Mouse (Mus musculus) right cerebral cortex, adult 2 months (tissue): ENCODE data around the gene Abcc8.
"Not testable (repeated sequence)": the region's sequence is repeated elsewhere in the genome, so short reads cannot be mapped to it uniquely, and the experiment has no call there.

Source experiments
- DNase-seq, 2 experiments: peaks; one replicate each; pipeline ENCODE4 v3.0.0; 2021 to 2022; ENCODE audit warnings: low spot score in 2 of 2

The Abcc8 gene

GRCm38 (mm10) chr7:46179431-46180275 is at the start of gene Abcc8:
Gene Abcc8, minus strand, starts transcription at chr7:46180033.
- peak; percentile 50 to 54 for DNase-seq

DNA sequence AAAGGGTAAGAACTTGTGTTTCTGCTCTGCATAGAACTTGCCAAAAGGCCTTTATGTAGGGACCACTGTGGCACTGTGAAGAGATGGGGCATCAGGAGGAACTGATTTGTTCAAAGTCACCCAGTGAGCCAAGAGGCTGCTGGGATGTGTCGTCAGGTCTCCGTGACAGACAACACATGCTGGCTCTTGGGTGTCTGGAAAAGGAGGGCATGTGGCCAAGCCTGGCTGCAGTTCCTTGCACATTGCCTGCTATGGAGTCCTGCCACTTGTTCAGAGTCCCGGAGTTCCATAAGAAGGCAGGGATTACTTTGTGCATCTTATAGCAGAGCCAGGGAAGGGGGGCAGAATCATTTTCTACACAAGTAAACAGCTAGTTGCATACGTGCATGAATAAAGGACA is 47.1 kb upstream of the Abcc8 start:
- no peak for DNase-seq

DNA sequence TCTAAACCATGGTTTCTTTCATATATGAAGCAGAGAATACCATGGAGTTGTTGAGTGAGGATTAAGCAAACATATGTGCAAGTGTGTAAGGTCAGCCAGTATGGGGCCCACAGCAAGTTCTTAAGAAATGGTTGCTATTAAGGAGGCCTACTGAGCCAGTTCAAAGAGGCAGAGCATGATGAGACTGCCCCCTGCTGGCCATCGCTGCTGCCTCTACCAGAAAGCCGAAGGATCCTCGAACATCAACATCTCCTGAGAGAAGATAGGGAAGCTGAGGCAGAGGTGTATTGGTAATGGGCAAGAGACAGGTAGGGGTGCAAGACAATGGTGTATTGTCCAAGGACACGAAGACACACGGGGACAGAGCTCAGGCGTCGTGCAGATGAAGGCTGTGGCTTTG is 46.4 kb upstream of the Abcc8 start:
- DNase-seq = peak; percentile 74 to 79

- no peak for DNase-seq
These were observed 40.8 kb upstream of the Abcc8 start for GRCm38 (mm10) chr7:46220591-46221129.

- no peak for DNase-seq
These were observed 38.6 kb upstream of the Abcc8 start for GRCm38 (mm10) chr7:46218415-46218814.

DNA sequence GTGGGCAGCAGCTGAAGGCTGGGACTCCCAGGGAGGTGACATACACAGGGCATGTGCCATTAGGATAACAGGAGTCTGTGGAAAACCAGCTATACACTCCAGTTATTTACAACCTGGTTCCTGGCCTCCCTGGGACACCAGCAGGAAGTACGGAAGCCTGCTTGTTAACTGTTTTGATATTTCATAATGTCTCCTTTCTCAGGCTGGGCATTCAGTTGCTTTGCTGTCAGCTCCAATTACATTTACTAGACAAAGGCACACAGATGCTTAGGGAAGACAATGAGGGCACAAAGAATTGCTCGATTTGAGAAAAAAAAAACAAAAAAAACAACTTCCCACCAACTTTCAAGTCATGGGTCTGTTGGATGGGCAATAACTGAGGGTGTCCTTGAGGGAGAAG is 36.6 kb upstream of the Abcc8 start:
- no peak for DNase-seq

DNA sequence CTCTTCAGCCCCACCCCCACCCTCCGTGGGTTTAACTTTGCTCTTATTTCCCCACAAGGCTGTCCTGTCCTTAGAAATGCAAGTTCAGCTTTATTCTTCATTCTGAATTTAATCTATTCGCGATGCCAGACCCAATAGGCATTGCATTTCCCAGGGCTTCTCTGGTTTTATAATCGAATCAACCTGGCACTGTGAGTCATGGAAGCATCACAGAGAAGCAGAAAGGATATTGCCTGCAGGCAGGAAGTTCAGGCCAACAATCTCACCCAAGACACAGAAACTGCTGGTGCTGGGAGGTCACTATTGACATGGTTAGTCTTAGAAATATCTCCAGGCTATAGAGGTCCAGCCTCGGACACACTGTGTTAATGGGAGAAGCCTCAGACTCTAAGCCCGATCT is 30.4 kb upstream of the Abcc8 start:
- DNase-seq = no peak

DNA sequence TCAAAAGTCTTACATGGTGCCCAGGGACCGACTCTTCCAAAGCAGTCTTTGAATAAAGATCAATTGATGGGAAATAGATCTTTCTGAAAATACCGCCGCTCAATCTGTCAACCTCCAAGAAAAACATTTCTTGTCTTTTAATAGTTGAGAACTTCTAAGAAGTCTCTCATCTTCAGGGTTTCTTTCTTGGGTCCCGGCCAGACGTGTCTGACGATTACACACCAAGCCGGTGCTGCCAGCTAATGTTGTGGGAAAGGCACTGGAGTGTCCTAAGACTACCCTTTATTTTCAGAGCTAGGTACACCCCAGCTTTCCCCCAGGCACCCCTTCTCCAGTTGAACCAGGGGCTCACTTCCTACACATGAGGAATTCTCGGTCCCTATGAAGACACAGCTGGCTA is 28.3 kb upstream of the Abcc8 start:
- DNase-seq = peak in 1 of 2 experiments; percentile 13

GRCm38 (mm10) chr7:46204775-46205174 is 24.9 kb upstream of the Abcc8 start:
- no peak for DNase-seq

GRCm38 (mm10) chr7:46204046-46204471 is 24.2 kb upstream of the Abcc8 start:
- peak; percentile 65 to 67 for DNase-seq

DNA sequence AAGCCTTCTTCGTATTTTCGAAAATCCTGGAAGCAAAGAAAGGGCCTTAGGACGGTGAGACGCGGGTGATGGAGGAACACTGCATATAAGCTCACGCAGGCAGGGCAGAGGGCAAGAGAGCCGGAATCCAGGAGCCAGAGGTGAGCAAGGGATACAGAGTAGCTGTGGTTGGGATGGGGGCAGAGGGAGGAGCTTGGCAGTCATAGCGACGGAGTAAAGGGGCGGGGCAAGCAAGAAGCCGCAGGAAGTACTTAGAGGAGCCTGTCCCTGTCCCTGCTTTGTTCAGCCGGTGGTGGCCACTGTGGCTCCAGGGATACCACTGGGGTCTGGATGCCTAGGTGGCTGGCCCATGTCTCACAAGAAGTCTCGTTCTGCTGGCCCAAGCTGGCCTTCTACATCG is 21.8 kb upstream of the Abcc8 start:
- DNase-seq = no peak

DNA sequence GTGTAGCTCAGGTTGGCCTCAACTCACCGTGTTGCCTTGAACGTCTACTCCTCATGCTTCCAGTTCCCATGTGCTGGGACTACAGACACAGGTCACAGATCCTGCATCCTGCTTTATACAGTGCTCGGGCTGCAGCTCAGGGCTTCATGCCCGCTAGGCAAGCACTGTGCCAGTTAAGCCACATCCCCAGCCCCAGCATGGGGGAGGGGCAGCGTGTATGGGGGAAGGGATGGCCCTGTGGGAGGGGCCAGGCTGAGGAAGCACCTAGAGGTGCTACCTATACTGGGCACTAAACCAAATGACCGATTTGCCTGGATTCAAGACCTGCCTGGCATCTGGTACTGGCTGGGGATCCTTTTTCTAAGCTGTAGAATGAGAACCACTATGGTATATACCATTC is 20.2 kb upstream of the Abcc8 start:
- no peak for DNase-seq

DNA sequence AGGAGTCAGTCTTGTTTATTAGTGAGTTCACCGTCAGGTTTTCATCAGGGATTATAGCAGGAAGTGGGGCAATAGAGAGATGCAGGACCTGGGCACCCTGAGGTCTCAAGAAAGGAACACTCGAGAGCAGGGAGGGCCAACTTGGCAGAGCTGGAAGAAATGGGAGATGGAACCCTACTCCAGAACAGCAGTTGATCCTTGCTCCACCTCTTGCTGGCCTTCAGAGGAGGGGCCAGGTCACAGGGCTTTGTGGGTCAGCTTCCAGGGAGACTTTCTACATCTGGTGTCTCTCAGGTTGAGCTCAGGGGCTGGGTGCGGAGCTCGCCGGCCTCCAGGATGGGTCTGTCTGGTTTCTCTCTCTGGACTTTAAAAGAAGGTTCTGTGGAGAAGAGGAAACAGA is 15.5 kb upstream of the Abcc8 start:
- DNase-seq = no peak

DNA sequence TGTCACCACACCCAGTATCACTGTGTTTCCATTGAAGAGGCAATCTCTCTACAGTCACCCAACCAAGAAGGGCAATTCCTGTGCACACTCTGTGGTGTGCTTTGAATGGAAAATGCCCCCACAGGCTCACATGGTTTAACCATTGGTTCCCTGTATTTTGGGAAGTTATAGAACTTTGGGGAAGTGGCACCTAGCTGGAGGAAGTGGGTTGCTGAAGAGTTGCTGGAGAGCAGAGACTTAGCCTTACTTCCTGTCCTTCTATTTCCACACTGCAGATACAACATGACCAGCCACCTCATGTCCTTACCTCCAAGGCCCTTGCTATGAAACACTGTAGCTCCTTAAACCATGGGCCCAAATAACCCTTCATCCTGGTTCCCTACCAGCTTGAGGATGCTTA is 4.4 kb upstream of the Abcc8 start:
- DNase-seq = no peak

DNA sequence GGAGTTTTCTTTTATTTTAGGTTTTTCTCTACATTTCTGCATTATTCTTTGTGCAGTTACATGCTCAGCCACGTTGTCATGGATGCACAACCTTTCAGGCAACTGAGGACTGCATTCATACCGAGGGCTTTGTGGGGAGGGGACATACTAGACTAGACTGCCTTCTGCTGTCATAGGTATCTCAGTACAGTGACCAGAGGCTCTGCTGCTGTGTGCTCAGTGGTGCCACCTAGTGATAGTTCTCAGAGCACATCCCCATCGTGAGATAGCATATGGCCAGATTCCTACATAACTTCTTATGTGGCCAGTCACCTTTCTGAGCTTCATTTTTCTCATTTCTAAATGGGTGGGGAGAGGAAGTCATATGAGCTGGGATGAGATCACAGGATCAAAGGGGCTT is 1.8 kb upstream of the Abcc8 start:
- DNase-seq = peak; percentile 65 to 68

DNA sequence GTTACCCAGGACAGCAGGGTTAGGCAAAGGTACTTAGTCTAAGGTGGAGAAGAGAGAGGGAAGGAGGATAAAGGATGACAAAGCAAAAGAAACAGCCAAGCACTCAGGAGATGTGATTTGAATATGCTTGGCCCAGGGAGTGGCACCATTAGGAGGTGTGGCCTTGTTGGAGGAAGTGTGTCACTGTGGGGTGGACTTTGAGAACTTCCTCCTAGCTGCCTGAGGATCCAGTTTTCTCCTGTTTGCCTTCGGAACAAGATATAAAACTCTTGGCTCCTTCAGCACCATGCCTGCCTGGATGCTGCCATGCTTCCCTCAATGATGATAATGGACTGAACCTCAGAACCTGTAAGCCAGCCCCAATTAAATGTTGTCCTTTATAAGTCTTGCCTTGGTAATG is 10.9 kb downstream of the Abcc8 start:
- not testable (repeated sequence) for DNase-seq

- no peak for DNase-seq
These were observed 11.4 kb downstream of the Abcc8 start for GRCm38 (mm10) chr7:46168402-46168801.

- DNase-seq = no peak
These were observed 11.9 kb downstream of the Abcc8 start for GRCm38 (mm10) chr7:46167901-46168300.

DNA sequence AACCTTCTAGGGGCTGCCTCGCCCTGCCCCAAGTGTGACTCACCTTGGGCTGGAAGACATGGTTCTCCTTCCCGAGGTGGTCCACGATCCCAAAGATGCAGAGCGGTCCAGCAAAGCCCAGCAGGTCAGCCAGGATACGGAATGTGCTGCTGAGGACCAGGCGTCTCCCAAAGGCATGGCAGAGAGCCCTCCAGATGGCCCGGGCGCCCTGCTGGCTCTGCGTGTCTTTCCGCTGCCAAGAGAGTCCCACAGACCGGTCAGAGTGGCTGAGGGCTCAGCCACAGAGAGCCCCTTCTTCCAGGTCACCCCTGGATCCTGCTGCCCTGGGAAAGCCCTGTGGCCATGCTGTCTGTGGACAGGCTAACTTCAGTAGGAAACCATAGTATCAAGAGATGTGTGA is 14.0 kb downstream of the Abcc8 start:
- DNase-seq = no peak

- no peak for DNase-seq
These were observed 17.1 kb downstream of the Abcc8 start for GRCm38 (mm10) chr7:46162731-46163130.

- no peak for DNase-seq
These were observed 17.6 kb downstream of the Abcc8 start for GRCm38 (mm10) chr7:46162132-46162727.

DNA sequence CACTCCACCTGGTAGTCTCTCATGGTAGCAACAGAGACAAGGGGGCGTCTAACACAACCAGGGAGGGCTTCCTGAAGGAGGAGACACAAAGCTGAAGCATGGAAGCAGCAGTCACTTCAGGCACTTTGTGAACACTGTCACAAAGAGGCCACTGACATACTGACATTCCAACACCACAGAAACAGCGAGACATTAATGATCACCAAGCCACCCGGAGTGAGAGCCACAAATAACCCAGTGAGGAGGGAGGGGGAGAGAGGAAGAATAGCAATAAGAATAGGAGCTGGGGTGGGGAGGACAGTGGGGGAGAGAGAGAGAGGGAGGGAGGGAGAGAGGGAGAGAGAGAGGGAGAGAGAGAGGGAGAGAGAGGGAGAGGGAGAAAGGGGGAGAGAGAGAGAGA is 18.2 kb downstream of the Abcc8 start:
- DNase-seq = no peak

DNA sequence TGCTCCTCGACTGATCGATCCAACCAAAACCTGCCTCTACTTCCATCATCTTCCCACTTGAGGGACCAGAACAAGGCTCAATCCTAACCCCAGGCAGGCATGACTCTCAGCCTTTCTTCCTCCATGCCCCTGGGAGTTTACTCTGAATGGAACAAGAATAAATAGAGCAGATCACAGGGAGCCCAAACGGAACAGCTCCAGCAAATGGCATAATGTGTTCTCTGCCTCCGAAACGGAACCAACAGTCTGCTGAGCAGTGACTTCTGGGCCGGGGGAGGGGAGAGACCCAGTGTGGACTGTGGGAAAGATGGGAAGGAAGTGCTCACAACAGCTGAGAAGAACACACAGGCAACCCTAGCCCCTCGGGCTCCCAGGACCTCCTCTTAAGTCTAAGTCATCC is 22.1 kb downstream of the Abcc8 start:
- no peak for DNase-seq
